14 mouse cellular contexts compared by ENCODE assay signal in the genomic region with DNA sequence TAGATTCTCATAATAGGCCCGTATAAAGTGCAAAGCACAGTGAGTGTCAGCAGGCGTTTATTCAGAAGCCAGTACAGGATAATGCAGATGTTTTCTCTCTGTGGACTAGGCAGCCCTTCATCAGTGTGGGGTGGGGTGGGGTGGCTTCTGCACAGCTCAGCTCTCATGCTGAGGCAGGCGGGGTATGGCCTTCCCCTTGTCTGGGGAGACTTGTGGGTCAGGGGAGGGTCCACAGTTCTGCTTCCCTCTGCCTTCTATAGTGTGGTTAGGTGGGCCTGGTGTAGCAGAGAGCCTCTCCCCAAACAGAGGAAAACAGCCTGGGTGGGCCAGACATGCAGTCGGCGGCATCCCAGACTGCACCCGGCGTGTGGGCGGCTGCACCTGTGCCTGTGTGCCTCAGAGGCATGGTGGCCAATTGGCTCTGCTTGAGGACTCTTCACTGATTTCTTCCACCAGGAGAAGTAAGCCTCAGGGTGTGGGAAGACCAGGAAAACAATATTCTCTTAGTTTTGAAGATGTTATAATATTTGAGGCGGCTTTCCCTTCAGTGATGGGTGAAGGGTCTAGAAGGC. TPM values are rescaled to one million over a fixed set of nuclear protein-coding genes. Genes with fewer than 3 reads are reported as not detected.
DNase-seq lines count a peak whose midpoint lies in the region.
"Had no signal": no experiment of that assay in that cellular context is flagged by ENCODE, and none has a peak within 500 bp of the region (broad histone marks: within the 10 kb centered on the region; RNA-seq: fewer than 3 reads in every experiment).

No protein-coding gene starts in this region.

- DNase-seq in gastrocnemius, postnatal 14 days, result peak; percentile 29
- no peak for DNase-seq in gastrocnemius, postnatal 25 days
- peak; percentile 42 for DNase-seq in right cerebral cortex, adult 18-20 months
- DNase-seq in right cerebral cortex, postnatal 4 days, result no peak
- DNase-seq in layer of hippocampus, postnatal 25 days (ENCODE audit: extremely low spot score in 1 of 2, low spot score in 1 of 2), result peak; percentile 43
- DNase-seq in telencephalon, adult 2 months (ENCODE audit: low read depth, low spot score), result peak; percentile 28
- no peak for DNase-seq in embryo, embryonic 11 days
- DNase-seq in spleen, postnatal 4 days (ENCODE audit: low spot score in 2 of 2), result no peak
- DNase-seq: cerebellum, adult 11 months; kidney, adult 11 months; kidney, postnatal 25 days; retina, postnatal 1 day; thymus, adult 18-20 months had no signal

- intact Hi-C loops in gastrocnemius, postnatal 14 days (cut with DNase I; ENCODE audit: low total_unique reads), result loop anchor here (5.0 kb wide), 2 partner anchors 133 to 278 kb away; no protein-coding TSS in a partner anchor

RNA-seq across cellular contexts. Expression of gene Galnt12, which starts 32.5 kb away (rescaled TPM):
- total RNA-seq in gastrocnemius, postnatal 14 days (2021), result under 1 TPM; 0.29 to 0.35 TPM
- under 1 TPM; 0.16 to 0.20 TPM for total RNA-seq in gastrocnemius, postnatal 25 days (2021)
- under 1 TPM; 0.66 to 0.82 TPM for total RNA-seq in layer of hippocampus, postnatal 25 days (2021)
- total RNA-seq: gastrocnemius, postnatal 36 days had no signal

Comparison
In these comparisons a context has a peak if more than half of its experiments do, and no peak if none do; other contexts are left out.
1. DNase-seq: peak in gastrocnemius, postnatal 14 days (single experiment), right cerebral cortex, adult 18-20 months (single experiment), layer of hippocampus, postnatal 25 days (2 of 2) and telencephalon, adult 2 months (single experiment); none in gastrocnemius, postnatal 25 days (single experiment), right cerebral cortex, postnatal 4 days (single experiment), embryo, embryonic 11 days (single experiment) and spleen, postnatal 4 days (0 of 2).